Mouse (Mus musculus) liver, adult 2 months (tissue): ENCODE measurements around the gene Hus1. TPM values are rescaled to one million over a fixed set of nuclear protein-coding genes. Genes with fewer than 3 reads are reported as not detected.
A peak's percentile ranks its signal among the peaks of the same experiment; 100 is the strongest.

Experiments
- DNase-seq: peaks from one replicate; pipeline ENCODE4 v3.0.0-alpha.2; 2011; ENCODE audit warnings: low read depth, low spot score; ENCODE audit errors: extremely low read depth
- H3K27ac ChIP-seq: fragments of 200-500 bp; replicated peaks from 2 replicates; pipeline ENCODE4 v1.5.1; 2012; ENCODE audit warnings: low read depth, mild to moderate bottlenecking, control low read depth, inconsistent platforms, low read length; ENCODE audit not compliant: insufficient read depth
- H3K27me3 ChIP-seq: fragments of 200-500 bp; 2 replicates; pipeline ENCODE4 v1.6.1; 2012; ENCODE audit warnings: mild to moderate bottlenecking, moderate library complexity, low read length, inconsistent platforms; ENCODE audit not compliant: control insufficient read depth, insufficient read depth
- H3K36me3 ChIP-seq: fragments of 200-500 bp; 2 replicates; pipeline ENCODE4 v1.6.1; 2012; ENCODE audit warnings: low read length, inconsistent platforms; ENCODE audit not compliant: control insufficient read depth, insufficient read depth
- H3K4me1 ChIP-seq: fragments of 200-500 bp; 2 replicates; pipeline ENCODE4 v1.6.1; 2011; ENCODE audit warnings: low read length; ENCODE audit not compliant: control insufficient read depth, insufficient read depth
- H3K4me3 ChIP-seq: fragments of 200-500 bp; 2 replicates; pipeline ENCODE4 v1.5.1; 2011; ENCODE audit warnings: low read depth, mild to moderate bottlenecking, control low read depth, low read length, moderate library complexity; ENCODE audit not compliant: insufficient read depth
- H3K79me2 ChIP-seq: fragments of 200-500 bp; 2 replicates; pipeline ENCODE4 v1.6.1; 2012; ENCODE audit warnings: inconsistent platforms, mild to moderate bottlenecking, low read length, moderate library complexity; ENCODE audit not compliant: control insufficient read depth, insufficient read depth
- H3K9ac ChIP-seq: fragments of 200-500 bp; 2 replicates; pipeline ENCODE4 v1.6.1; 2012; ENCODE audit warnings: low read depth, mild to moderate bottlenecking, control low read depth, inconsistent platforms, low read length
- CTCF ChIP-seq: fragments of 200-500 bp; IDR thresholded peaks from 2 replicates; pipeline ENCODE4 v1.5.1; 2011; ENCODE audit warnings: low read depth, low read length, control low read depth
- POLR2A ChIP-seq: fragments of 200-500 bp; IDR thresholded peaks from 2 replicates; pipeline ENCODE4 v1.6.1; 2011; ENCODE audit warnings: low read length, control low read depth; ENCODE audit not compliant: insufficient read depth; ENCODE audit errors: extremely low read depth
- WGBS: fragments of 180-500 bp; shearing (Covaris S2); methylation state at CpG from one replicate; pipeline ENCODE4 v1.1.7; 2018; 5-methylcytosine and 5-hydroxymethylcytosine counted together
- polyA plus RNA-seq: library from polyadenylated mRNA; depleted of rRNA; stranded (reverse); fragments of >200 nt; gene quantifications from 2 replicates; pipeline ENCODE4 v1.2.3, GENCODE M21; 2012
- total RNA-seq: library from RNA; depleted of rRNA; stranded (reverse); fragments of >200 nt; gene quantifications from 2 replicates; pipeline ENCODE4 v1.2.3, GENCODE M21; 2014

Hus1 gene
- total and polyA plus RNA-seq, 2 experiments: 3.3 to 4.1 TPM

DNA sequence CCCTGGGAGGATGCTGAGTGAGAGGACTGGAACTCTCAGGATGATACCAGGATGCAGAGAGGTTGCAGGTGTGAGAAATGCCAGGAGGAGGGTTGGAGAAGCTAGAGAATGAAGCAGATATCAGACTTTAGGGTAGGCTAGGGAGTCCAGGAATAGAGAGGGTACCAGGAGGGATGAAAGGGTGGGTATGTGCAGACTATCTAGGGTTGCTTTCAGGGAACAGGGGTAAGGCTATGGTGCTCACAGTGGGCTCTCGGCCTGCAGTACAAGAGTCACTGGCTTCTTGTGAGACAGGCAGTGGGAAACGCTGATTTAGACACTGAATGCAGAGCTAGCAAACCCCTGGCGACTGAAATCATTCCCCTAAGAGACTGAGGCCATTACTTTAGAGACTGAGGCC is 37.8 kb downstream of the Hus1 start, which contains the start of gene Pkd1l1:
TSS of gene Pkd1l1 (minus strand) at position 101 of the 400 bp plus-strand sequence.
- H3K4me1 ChIP-seq: no peaks in the 10 kb centered on the region
- no peaks in the 10 kb centered on the region for H3K79me2 ChIP-seq
- DNase-seq: no peak
- H3K27ac ChIP-seq: no peak within 1 kb of the TSS
- 67% methylated on average over 3 of the region's 3 CpGs for WGBS
- H3K4me3 ChIP-seq: no peak within 1 kb of the TSS
- H3K36me3 ChIP-seq: no peaks in the 10 kb centered on the region
- TF ChIP-seq POLR2A (no peak), CTCF (no peak)
- H3K27me3 ChIP-seq: no peaks in the 10 kb centered on the region
- H3K9ac ChIP-seq: no peak within 1 kb of the TSS

DNA sequence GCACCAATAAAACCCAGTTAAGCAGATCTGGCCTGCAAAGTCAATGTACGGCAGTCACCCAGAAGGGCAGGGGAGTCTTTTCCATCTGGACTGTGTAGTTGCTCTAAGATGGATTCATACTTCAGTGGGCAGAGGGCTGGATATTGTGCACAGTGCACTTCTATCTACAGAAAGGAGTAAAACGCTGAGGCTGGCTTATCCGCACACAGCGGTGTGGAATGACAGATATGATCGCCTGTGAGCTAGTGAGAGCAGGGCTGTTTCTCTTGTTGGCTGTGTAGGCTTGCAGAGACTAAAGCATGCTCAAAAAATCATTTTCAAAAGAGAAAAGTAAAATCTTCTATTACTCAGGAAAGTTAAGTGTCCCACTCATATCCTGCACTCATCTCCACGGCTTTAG is 38.9 kb downstream of the Hus1 start:
- Histone ChIP-seq H3K27me3 (no peaks in the 10 kb centered on the region), H3K9ac (no peak overlapping the region), H3K4me3 (no peak overlapping the region), H3K36me3 (no peaks in the 10 kb centered on the region), H3K4me1 (no peaks in the 10 kb centered on the region), H3K27ac (no peak overlapping the region), H3K79me2 (no peaks in the 10 kb centered on the region)
- no peak for TF ChIP-seq POLR2A
- no peak for TF ChIP-seq CTCF
- DNase-seq: no peak
- 81% methylated on average over 6 of the region's 6 CpGs for WGBS

DNA sequence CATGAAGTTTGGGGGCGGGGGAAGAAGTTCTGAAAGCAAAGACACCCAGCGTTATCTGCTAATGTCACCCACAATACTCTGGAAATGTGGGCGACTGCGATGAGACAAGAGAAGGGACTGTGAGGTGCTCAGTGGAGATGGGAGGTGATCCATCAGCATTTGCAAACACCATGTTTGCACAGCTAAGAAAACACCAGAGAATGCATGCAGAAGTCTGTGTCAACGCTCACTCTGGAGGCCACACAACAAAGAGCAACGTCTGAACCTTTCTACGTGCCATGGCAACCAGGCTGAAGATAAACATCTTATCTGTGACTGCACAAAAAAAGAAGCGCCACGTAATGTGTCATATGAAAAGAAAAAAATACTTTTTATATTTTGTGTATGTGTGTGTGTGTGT is 40.5 kb downstream of the Hus1 start:
- no peak overlapping the region for H3K9ac ChIP-seq

DNA sequence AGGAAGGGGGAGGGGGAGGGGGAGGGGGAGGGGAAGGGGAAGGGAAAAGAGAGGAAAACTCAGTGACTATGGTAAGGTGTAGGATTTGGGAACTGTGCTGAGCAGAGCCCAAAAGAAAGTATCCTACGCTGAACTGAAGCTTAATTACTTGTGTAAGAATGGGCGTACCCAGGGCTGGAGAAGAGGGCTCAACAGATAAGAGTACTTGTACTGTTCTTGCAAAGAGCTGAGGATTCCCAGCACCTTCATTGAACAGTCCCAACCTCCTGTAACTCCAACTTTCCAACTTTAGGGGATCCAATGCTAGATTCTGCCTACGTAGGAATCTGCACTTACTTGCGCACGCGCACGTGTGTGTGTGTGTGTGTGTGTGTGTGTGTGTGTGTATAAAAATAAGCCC is 42.9 kb downstream of the Hus1 start:
- Histone ChIP-seq H3K36me3 (no peaks in the 10 kb centered on the region), H3K79me2 (no peaks in the 10 kb centered on the region), H3K4me1 (no peaks in the 10 kb centered on the region), H3K27ac (no peak overlapping the region), H3K27me3 (no peaks in the 10 kb centered on the region), H3K9ac (no peak overlapping the region), H3K4me3 (no peak overlapping the region)
- WGBS: 95% methylated on average over 7 of the region's 7 CpGs
- TF ChIP-seq POLR2A: no peak
- TF ChIP-seq CTCF: no peak
- DNase-seq: no peak

More for the DNA sequence above, 40.5 kb downstream of the Hus1 start:
- WGBS: 19% methylated on average over 9 of the region's 9 CpGs
- no peaks in the 10 kb centered on the region for H3K27me3 ChIP-seq
- no peak overlapping the region for H3K4me3 ChIP-seq
- no peaks in the 10 kb centered on the region for H3K36me3 ChIP-seq
- DNase-seq: no peak
- TF ChIP-seq CTCF: no peak
- no peak for TF ChIP-seq POLR2A
- H3K27ac ChIP-seq: no peak overlapping the region
- no peaks in the 10 kb centered on the region for H3K4me1 ChIP-seq
- H3K79me2 ChIP-seq: no peaks in the 10 kb centered on the region

DNA sequence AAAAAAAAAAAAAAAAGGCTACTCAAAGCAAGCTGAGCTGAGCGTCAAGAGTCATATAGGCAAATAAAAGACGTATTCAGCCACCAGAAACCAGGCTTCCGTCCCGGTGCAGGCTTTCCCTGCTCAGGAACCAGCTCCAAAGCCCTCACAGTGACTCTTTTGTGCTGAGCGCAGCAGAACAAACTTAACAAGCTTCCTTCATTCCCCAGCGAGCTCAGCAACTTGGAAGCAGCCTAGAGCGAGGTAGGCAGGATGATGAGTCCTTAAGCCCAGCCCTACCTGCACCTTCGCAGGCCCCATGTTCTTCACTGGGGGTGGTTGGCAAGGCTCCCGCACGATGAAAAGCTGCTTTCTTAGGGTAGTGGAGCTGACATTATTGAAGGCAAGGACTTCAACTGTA is 52.4 kb downstream of the Hus1 start:
- no peaks in the 10 kb centered on the region for H3K36me3 ChIP-seq
- H3K27me3 ChIP-seq: no peaks in the 10 kb centered on the region
- no peak overlapping the region for H3K4me3 ChIP-seq
- no peak for TF ChIP-seq POLR2A
- TF ChIP-seq CTCF: no peak
- WGBS: 82% methylated on average over 10 of the region's 10 CpGs
- no peak overlapping the region for H3K9ac ChIP-seq
- no peaks in the 10 kb centered on the region for H3K4me1 ChIP-seq
- H3K27ac ChIP-seq: no peak overlapping the region
- no peaks in the 10 kb centered on the region for H3K79me2 ChIP-seq
- no peak for DNase-seq

DNA sequence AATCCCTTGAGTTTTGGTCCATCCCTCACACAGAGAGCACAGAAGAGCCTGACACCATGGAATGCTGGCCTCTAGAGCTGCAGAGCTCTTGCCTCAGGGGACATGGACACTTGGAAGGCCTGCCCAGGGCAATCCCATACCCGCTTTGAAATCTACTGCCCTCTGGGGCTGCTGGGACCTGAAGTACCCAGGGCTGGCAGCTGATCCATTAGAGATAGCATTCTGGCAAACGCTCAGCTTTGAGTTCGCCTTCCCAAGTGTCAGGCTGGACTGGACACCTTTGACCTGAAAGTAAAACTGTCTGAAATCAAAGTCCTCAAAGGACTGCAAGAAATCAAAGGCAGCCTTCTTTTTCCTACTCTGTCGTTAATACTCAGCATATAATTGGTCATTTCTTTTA is 52.9 kb downstream of the Hus1 start:
- H3K9ac ChIP-seq: no peak overlapping the region
- 41% methylated on average over 4 of the region's 4 CpGs for WGBS
- H3K27me3 ChIP-seq: no peaks in the 10 kb centered on the region
- DNase-seq: peak; percentile 51
- H3K4me3 ChIP-seq: no peak overlapping the region
- no peaks in the 10 kb centered on the region for H3K36me3 ChIP-seq
- no peaks in the 10 kb centered on the region for H3K79me2 ChIP-seq
- no peak overlapping the region for H3K27ac ChIP-seq
- no peak for TF ChIP-seq POLR2A
- no peak for TF ChIP-seq CTCF
- no peaks in the 10 kb centered on the region for H3K4me1 ChIP-seq
